Comparison of ENCODE assay signal across 14 mouse cellular contexts in genomic region chr4:97635296-97635755, GRCm38 (mm10).
DNase-seq lines count a peak whose midpoint lies in the region; ATAC-seq lines count a peak whose summit lies in the region.
"Had no signal": no experiment of that assay in that cellular context is flagged by ENCODE, and none has a peak within 500 bp of the region (broad histone marks: within the 10 kb centered on the region; RNA-seq: fewer than 3 reads in every experiment).

No protein-coding gene starts in this region.

- ATAC-seq in embryonic facial prominence, embryonic 11.5 days (replicated peaks; ENCODE audit: insufficient number of reproducible peaks, low FRiP score, low TSS enrichment, low read depth), result peak; percentile 73; the same call in 1 of the 2 replicates
- peak; percentile 66 for ATAC-seq in midbrain, embryonic 12.5 days (ENCODE audit: low FRiP score, low read depth)

- no peak overlapping the region for H3K27ac ChIP-seq in embryonic facial prominence, embryonic 11.5 days (replicated peaks; ENCODE audit: low read depth, low read length)
- peak overlapping the region; percentile 81 for H3K27ac ChIP-seq in hindbrain, embryonic 10.5 days
- H3K27ac ChIP-seq in midbrain, embryonic 12.5 days (replicated peaks), result 0 out of 2 replicates have a peak overlapping the region, but pooled peaks have one; percentile 30
- H3K27ac ChIP-seq: heart, adult 2 months; liver, embryonic 14.5 days had no signal

- DNase-seq in frontal cortex, postnatal 36 days (ENCODE audit: low spot score in 2 of 2), result peak; percentile 20 to 57
- DNase-seq in frontal cortex, postnatal 10 days (ENCODE audit: low spot score in 2 of 2), result no peak
- DNase-seq in embryonic facial prominence, embryonic 11.5 days (ENCODE audit: low spot score), result peak; percentile 42
- DNase-seq in hindbrain, embryonic 10.5 days (ENCODE audit: low spot score), result peak; percentile 18
- DNase-seq in lung, adult 18-20 months, result no peak
- no peak for DNase-seq in left cerebral cortex, adult 11 months (ENCODE audit: low spot score)
- DNase-seq in adrenal gland, postnatal 10 days, result no peak
- DNase-seq: adrenal gland, postnatal 14 days; B cell, adult 2 months; cerebellum, postnatal 25 days; heart, adult 2 months had no signal

- 22% methylated on average over 6 of the region's 6 CpGs for WGBS in embryonic facial prominence, embryonic 11.5 days
- WGBS in hindbrain, embryonic 10.5 days, result 32% methylated on average over 6 of the region's 6 CpGs
- 28% methylated on average over 6 of the region's 6 CpGs for WGBS in midbrain, embryonic 12.5 days

- H3K4me3 ChIP-seq in embryonic facial prominence, embryonic 11.5 days (ENCODE audit: low read depth, low read length), result no peak overlapping the region
- no peak overlapping the region for H3K4me3 ChIP-seq in hindbrain, embryonic 10.5 days
- H3K4me3 ChIP-seq in midbrain, embryonic 12.5 days, result no peak overlapping the region
- H3K4me3 ChIP-seq: heart, adult 2 months; megakaryocyte, embryonic 14.5 days had no signal

- no peak overlapping the region for H3K4me2 ChIP-seq in embryonic facial prominence, embryonic 11.5 days (ENCODE audit: low read depth, low read length)
- H3K4me2 ChIP-seq in midbrain, embryonic 12.5 days (replicated peaks), result no peak overlapping the region

- H3K27me3 ChIP-seq in embryonic facial prominence, embryonic 11.5 days (ENCODE audit: control insufficient read depth, insufficient read depth, low read length), result no peaks in the 10 kb centered on the region
- H3K27me3 ChIP-seq in hindbrain, embryonic 10.5 days (ENCODE audit: insufficient read depth, poor library complexity, severe bottlenecking), result no peaks in the 10 kb centered on the region; the same call in 1 of the 2 replicates
- H3K27me3 ChIP-seq in midbrain, embryonic 12.5 days, result no peaks in the 10 kb centered on the region; the same call in 1 of the 2 replicates

- no peak overlapping the region for H3K9ac ChIP-seq in embryonic facial prominence, embryonic 11.5 days (replicated peaks; ENCODE audit: low read length)
- no peak overlapping the region for H3K9ac ChIP-seq in midbrain, embryonic 12.5 days (replicated peaks)
- H3K9ac ChIP-seq: liver, embryonic 14.5 days had no signal

- H3K36me3 ChIP-seq in embryonic facial prominence, embryonic 11.5 days (replicated peaks; ENCODE audit: control insufficient read depth, insufficient read depth, low read depth, low read length), result no peaks in the 10 kb centered on the region
- H3K36me3 ChIP-seq in hindbrain, embryonic 10.5 days, result no peaks in the 10 kb centered on the region
- H3K36me3 ChIP-seq in midbrain, embryonic 12.5 days, result no peaks in the 10 kb centered on the region

- H3K4me1 ChIP-seq in embryonic facial prominence, embryonic 11.5 days (ENCODE audit: control insufficient read depth, insufficient read depth, low read length), result no peaks in the 10 kb centered on the region; the same call in 1 of the 2 replicates
- H3K4me1 ChIP-seq in hindbrain, embryonic 10.5 days (replicated peaks), result peaks cover 20% of the 10 kb centered on the region
- H3K4me1 ChIP-seq in midbrain, embryonic 12.5 days, result peaks cover 17% of the 10 kb centered on the region
- H3K4me1 ChIP-seq: megakaryocyte, embryonic 14.5 days had no signal

- no peaks in the 10 kb centered on the region for H3K9me3 ChIP-seq in embryonic facial prominence, embryonic 11.5 days (replicated peaks; ENCODE audit: control insufficient read depth, low read length)
- H3K9me3 ChIP-seq in hindbrain, embryonic 10.5 days, result no peaks in the 10 kb centered on the region
- H3K9me3 ChIP-seq in midbrain, embryonic 12.5 days, result no peaks in the 10 kb centered on the region
- H3K9me3 ChIP-seq: megakaryocyte, embryonic 14.5 days had no signal

Comparison
In these comparisons a context has a peak if more than half of its experiments do, and no peak if none do; other contexts are left out.
1. DNase-seq: peak in frontal cortex, postnatal 36 days (2 of 2), embryonic facial prominence, embryonic 11.5 days (single experiment) and hindbrain, embryonic 10.5 days (single experiment); none in frontal cortex, postnatal 10 days (0 of 2), lung, adult 18-20 months (0 of 2), left cerebral cortex, adult 11 months (single experiment) and adrenal gland, postnatal 10 days (single experiment).